Mouse (Mus musculus) left cerebral cortex, adult 2 months (tissue): ENCODE measurements around the gene Zfp867. TPM values are rescaled to one million over a fixed set of nuclear protein-coding genes. Genes with fewer than 3 reads are reported as not detected.
A peak's percentile ranks its signal among the peaks of the same experiment; 100 is the strongest.

ENCODE experiments used
- DNase-seq, 2 experiments: peaks; one replicate each; pipeline ENCODE4 v3.0.0; 2021 to 2022; ENCODE audit warnings: low spot score in 2 of 2, mixed read lengths in 1 of 2; ENCODE audit errors: extremely low spot score in 1 of 2
- H3K27ac ChIP-seq: fragments of 200-600 bp; 2 replicates; pipeline ENCODE4 v1.8.1; 2022
- H3K4me3 ChIP-seq: fragments of 200-600 bp; 2 replicates; pipeline ENCODE4 v1.8.1; 2022
- CTCF ChIP-seq: fragments of 200-600 bp; IDR thresholded peaks from 2 replicates; pipeline ENCODE4 v1.8.1; 2022; ENCODE audit warnings: antibody characterized with exemption, mild to moderate bottlenecking, moderate library complexity
- intact Hi-C: fragments of 180-260 bp; cut with DNase I; formaldehyde crosslinking; loops from one replicate; pipeline ENCODE4 v1.15.1; 2025
- total RNA-seq, 2 experiments: library from RNA; stranded (reverse); gene quantifications; 2 replicates each; pipeline ENCODE4 v1.2.3; 2021

The Zfp867 gene
- total RNA-seq, 2 experiments from 2014 or later = 3.3 to 4.8 TPM

- DNase-seq = no peak
- TF ChIP-seq CTCF = no peak
- Histone ChIP-seq H3K4me3 (no peak overlapping the region), H3K27ac (no peak overlapping the region)
- intact Hi-C loops = no loop called here
Measured at GRCm38 (mm10) chr11:59421436-59421835, 50.8 kb downstream of the Zfp867 start.

DNA sequence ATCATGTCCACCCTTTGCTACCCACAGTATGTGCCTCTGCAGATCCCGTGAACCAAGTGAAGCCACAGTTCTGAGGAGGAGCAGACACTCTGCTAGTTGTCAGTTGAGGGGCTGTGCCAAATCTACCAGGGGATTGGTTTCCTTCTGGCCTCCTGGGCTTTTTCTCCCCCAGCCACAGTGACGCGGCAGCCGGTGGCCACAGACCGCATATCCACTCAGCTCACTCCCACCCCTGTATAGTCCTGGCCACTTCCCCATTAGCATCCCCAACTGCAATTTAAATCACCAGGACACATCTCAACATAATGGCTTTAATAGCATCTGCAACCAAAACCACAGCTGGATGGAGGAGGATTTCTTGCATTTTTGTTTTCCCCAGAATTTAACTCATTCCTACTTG, 53.6 kb downstream of the Zfp867 start:
- no peak for TF ChIP-seq CTCF
- no peak for DNase-seq
- intact Hi-C loops = no loop called here

GRCm38 (mm10) chr11:59412999-59413863, 59.0 kb downstream of the Zfp867 start:
- Histone ChIP-seq H3K27ac (peak overlapping the region; percentile 57), H3K4me3 (no peak overlapping the region)
- DNase-seq = peak in 1 of 2 experiments; percentile 22
- intact Hi-C loops = loop anchor here (5.0 kb wide), 2 partner anchors 76 to 106 kb away; partner anchors contain the start of gene Wnt9a
- TF ChIP-seq CTCF = no peak

More for the DNA sequence above, 53.6 kb downstream of the Zfp867 start:
- H3K27ac ChIP-seq = no peak overlapping the region
- no peak overlapping the region for H3K4me3 ChIP-seq

- DNase-seq = no peak
- intact Hi-C loops = loop anchor here (5.0 kb wide), 2 partner anchors 75 to 105 kb away; partner anchors contain the start of gene Wnt9a
- TF ChIP-seq CTCF = no peak
- Histone ChIP-seq H3K27ac (no peak overlapping the region), H3K4me3 (no peak overlapping the region)
Measured at GRCm38 (mm10) chr11:59412058-59412457, 60.2 kb downstream of the Zfp867 start.

Other genes with a start within 250 kb of the Zfp867 start
- 100 to 1,000 TPM; 409 to 423 TPM for gene Arf1, start 244.2 kb downstream of the Zfp867 start, total RNA-seq
- gene Wnt3a, start 181.7 kb downstream of the Zfp867 start, total RNA-seq = not detected
- 10 to 100 TPM; 12.2 to 19.7 TPM for gene Wnt9a, start 165.5 kb downstream of the Zfp867 start, total RNA-seq
- gene Prss38, start 96.8 kb downstream of the Zfp867 start, total RNA-seq = not detected
- gene Jmjd4, start 22.4 kb downstream of the Zfp867 start, total RNA-seq = 10 to 100 TPM; 27.3 to 27.4 TPM
- 100 to 1,000 TPM; 379 to 395 TPM for gene Snap47, start 21.3 kb downstream of the Zfp867 start, total RNA-seq
- gene Zkscan17, start 54.3 kb upstream of the Zfp867 start, total RNA-seq = 10 to 100 TPM in 1 of 2 experiments, 1 to 10 TPM in 1; 8.2 to 11.7 TPM
- under 1 TPM; 0.72 to 0.88 TPM for gene Nlrp3, start 69.1 kb upstream of the Zfp867 start, total RNA-seq
- gene Olfr222, start 103.8 kb upstream of the Zfp867 start, total RNA-seq = not detected
- not detected for gene Olfr223, start 120.8 kb upstream of the Zfp867 start, total RNA-seq
- 100 to 1,000 TPM; 297 to 299 TPM for gene Mprip, start 188.8 kb upstream of the Zfp867 start, total RNA-seq